Mouse (Mus musculus) neural tube, embryonic 15.5 days (tissue): ENCODE measurements around the gene Nudt11. TPM values are rescaled to one million over a fixed set of nuclear protein-coding genes. Genes with fewer than 3 reads are reported as not detected.
"Not testable (repeated sequence)": the region's sequence is repeated elsewhere in the genome, so short reads cannot be mapped to it uniquely, and the experiment has no call there.

Experiments
- ATAC-seq: fragments of 200-750 bp; cut with Nextera tagmentation; 2 replicates; pipeline ENCODE4 v1.8.0; 2017; ENCODE audit warnings: mild to moderate bottlenecking, moderate TSS enrichment, moderate library complexity; ENCODE audit not compliant: low FRiP score
- H3K27ac ChIP-seq: fragments of 300-500 bp; sonication (generic); replicated peaks from 2 replicates; pipeline ENCODE4 v1.5.1; 2015; ENCODE audit warnings: mild to moderate bottlenecking, inconsistent platforms
- H3K27me3 ChIP-seq: fragments of 300-500 bp; sonication (generic); replicated peaks from 2 replicates; pipeline ENCODE4 v1.6.1; 2015; ENCODE audit warnings: inconsistent platforms
- H3K36me3 ChIP-seq: fragments of 300-500 bp; sonication (generic); 2 replicates; pipeline ENCODE4 v1.6.1; 2015; ENCODE audit warnings: inconsistent platforms
- H3K4me1 ChIP-seq: fragments of 300-500 bp; sonication (generic); 2 replicates; pipeline ENCODE4 v1.6.1; 2015; ENCODE audit warnings: inconsistent platforms
- H3K4me2 ChIP-seq: fragments of 300-500 bp; sonication (generic); 2 replicates; pipeline ENCODE4 v1.6.1; 2015; ENCODE audit warnings: inconsistent platforms, mild to moderate bottlenecking, moderate library complexity
- H3K4me3 ChIP-seq: fragments of 300-500 bp; sonication (generic); replicated peaks from 2 replicates; pipeline ENCODE4 v1.5.1; 2015; ENCODE audit warnings: mild to moderate bottlenecking, inconsistent platforms
- H3K9ac ChIP-seq: fragments of 300-500 bp; sonication (generic); replicated peaks from 2 replicates; pipeline ENCODE4 v1.6.1; 2015; ENCODE audit warnings: mild to moderate bottlenecking, inconsistent platforms
- H3K9me3 ChIP-seq: fragments of 300-500 bp; sonication (generic); replicated peaks from 2 replicates; pipeline ENCODE4 v1.6.1; 2016; ENCODE audit warnings: inconsistent platforms
- WGBS: fragments of 180-500 bp; shearing (Covaris S2); methylation state at CpG from one replicate; pipeline ENCODE4 v1.1.7; 2015; ENCODE audit warnings: mixed read lengths; 5-methylcytosine and 5-hydroxymethylcytosine counted together
- microRNA-seq: library from miRNA; unstranded; fragments of <30 nt; microRNA quantifications from one replicate; pipeline ENCODE4, GENCODE M21; 2017
- polyA plus RNA-seq: library from polyadenylated mRNA; unstranded; fragments of >200 nt; fragmentation: Nextera tagmentation; extraction: Ambion mirVana; gene quantifications from 2 replicates; pipeline ENCODE4 v1.2.1, GENCODE M21; 2015

The Nudt11 gene
- polyA plus RNA-seq, result 17.5 and 21.5 TPM in 2 replicates

DNA sequence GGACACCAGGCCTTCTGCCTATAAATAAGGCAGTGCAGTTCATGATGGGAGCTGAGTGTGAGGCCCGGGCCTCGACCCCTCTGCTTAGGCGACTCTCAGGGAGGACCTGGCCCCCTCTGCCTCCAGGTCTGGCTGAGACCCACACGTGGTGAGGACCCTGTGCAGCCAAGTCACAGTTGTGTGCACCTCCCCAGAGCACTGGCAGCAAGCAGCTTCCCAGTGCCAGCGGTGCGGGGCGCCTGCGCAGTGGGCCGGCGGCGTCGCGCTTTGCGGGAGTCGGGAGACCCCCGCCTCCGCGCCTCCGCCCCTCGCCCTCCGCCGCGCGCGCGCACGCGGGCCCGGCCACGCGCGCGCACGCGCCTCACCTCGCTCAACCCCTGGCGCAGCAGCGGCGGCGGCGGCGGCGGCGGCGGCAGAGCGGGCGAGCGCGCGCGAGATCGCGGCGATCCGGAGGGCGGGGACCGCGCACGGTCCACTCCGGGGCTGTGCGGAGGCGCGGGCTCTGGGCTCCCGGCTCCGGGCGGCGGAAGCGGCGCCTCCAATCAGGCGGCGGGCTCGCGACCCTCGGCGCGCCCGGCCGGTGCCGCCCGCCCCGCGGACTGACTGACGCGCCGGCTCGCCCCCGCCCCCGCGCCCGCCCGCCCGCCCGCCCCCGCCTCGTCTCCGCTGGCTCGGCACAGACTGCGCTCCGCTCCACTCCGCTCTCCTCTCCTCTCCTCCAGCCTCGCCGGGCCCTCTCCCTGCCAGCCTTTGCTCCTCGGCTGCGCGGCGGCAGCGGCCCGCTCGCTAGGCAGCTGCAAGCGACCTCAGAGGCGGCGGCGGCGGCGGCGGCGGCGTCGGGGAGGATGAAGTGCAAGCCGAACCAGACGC lies at the start of gene Nudt11:
Nudt11 (plus strand) TSS at position 388 of the 870 bp plus-strand sequence.
- Histone ChIP-seq H3K4me3 (peak within 1 kb of the TSS; percentile 38), H3K27ac (peak within 1 kb of the TSS; percentile 74), H3K4me2 (peak within 1 kb of the TSS; percentile 51)
- 5% methylated on average over 8 of the region's 121 CpGs for WGBS
- not testable (repeated sequence) for H3K4me1 ChIP-seq, H3K27me3 ChIP-seq, H3K9ac ChIP-seq, H3K36me3 ChIP-seq, H3K9me3 ChIP-seq
- peak; percentile 92 for ATAC-seq

DNA sequence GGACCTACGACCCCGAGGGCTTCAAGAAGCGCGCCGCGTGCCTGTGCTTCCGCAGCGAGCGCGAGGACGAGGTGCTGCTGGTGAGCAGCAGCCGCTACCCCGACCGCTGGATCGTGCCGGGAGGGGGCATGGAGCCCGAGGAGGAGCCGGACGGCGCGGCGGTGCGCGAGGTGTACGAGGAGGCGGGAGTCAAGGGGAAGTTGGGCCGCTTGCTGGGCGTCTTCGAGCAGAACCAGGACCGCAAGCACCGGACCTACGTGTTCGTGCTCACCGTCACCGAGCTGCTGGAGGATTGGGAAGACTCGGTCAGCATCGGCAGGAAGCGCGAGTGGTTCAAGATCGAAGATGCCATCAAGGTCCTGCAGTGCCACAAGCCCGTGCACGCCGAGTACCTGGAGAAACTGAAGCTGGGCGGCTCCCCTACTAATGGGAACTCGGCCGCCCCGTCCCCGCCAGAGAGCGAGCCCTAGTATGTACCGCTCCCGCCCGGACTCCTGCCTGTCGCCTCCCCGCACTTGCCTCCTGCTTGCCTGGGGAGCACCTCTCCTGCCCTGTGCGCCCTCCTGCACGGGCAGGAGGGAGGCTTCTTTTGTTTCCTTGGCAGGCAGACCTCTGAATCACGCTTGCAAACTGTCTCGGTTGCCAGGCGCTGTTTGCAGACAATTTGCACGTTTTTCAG lies 822 bp downstream of the Nudt11 start:
- peak; percentile 73 for ATAC-seq
- Histone ChIP-seq H3K4me3 (peak overlapping the region; percentile 38), H3K27ac (peak overlapping the region; percentile 74), H3K4me2 (peak overlapping the region; percentile 51)
- not testable (repeated sequence) for H3K27me3 ChIP-seq, H3K9ac ChIP-seq, H3K4me1 ChIP-seq, H3K9me3 ChIP-seq, H3K36me3 ChIP-seq
- 24% methylated on average over 14 of the region's 60 CpGs for WGBS

DNA sequence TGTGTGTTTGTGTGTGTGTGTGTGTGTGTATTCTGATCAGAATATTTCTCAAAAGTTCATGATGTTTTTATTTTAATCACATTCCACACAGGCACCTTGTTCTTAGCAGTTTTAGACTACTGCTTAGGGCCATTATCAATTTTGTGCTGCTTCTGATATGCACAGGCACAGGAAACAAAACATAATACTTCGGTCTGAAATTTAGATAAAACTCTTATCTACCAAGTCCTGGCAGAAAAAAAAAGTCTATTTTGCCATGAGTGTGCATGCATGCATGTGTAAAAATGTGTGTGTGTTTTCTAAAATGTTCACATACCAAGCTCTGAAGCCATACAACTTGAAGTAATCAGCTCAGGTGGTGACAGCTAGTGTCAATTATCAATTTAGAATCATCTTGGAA lies 14.3 kb downstream of the Nudt11 start:
- no peaks in the 10 kb centered on the region for H3K36me3 ChIP-seq
- H3K4me2 ChIP-seq, result no peak overlapping the region
- no peaks in the 10 kb centered on the region for H3K27me3 ChIP-seq
- H3K4me1 ChIP-seq, result no peaks in the 10 kb centered on the region
- H3K9me3 ChIP-seq, result no peaks in the 10 kb centered on the region
- 90% methylated on average over 1 of the region's 1 CpGs for WGBS
- no peak overlapping the region for H3K9ac ChIP-seq
- ATAC-seq, result no peak
- H3K4me3 ChIP-seq, result no peak overlapping the region
- no peak overlapping the region for H3K27ac ChIP-seq

- 92% methylated on average over 38 of the region's 39 CpGs for WGBS
- ATAC-seq, result no peak
- no peaks in the 10 kb centered on the region for H3K4me1 ChIP-seq
- H3K27me3 ChIP-seq, result no peaks in the 10 kb centered on the region
- H3K4me2 ChIP-seq, result no peak within 1 kb of the TSS
- H3K9ac ChIP-seq, result no peak within 1 kb of the TSS
- no peak within 1 kb of the TSS for H3K4me3 ChIP-seq
- H3K9me3 ChIP-seq, result peaks cover 11% of the 10 kb centered on the region; the same call in 1 of the 2 replicates
- H3K36me3 ChIP-seq, result no peaks in the 10 kb centered on the region
- H3K27ac ChIP-seq, result no peak within 1 kb of the TSS
Measured at GRCm38 (mm10) chrX:6082954-6083680, 35.9 kb downstream of the Nudt11 start, which contains the start of gene AU022751. Gene AU022751, minus strand, starts transcription at chrX:6083419.

DNA sequence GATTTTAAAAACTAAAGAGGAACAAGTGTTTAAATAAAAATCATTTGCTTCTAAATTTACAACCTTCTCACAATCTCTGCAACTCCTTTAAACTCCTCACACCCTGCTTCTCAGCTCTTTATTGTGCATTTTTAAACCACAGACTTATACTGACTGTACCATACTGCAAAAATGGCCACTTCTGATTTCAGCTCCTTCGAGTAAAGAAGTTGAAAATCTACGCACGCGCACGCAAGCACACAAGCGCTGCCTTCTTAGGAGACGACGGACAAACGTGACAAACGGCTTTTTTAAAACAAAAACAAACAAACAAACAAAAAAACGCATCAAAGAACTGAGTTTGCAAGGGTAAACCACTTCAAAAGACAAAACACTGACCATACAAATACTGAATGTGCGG lies 44.3 kb downstream of the Nudt11 start:
- Histone ChIP-seq H3K27ac (peak overlapping the region; percentile 84), H3K9ac (peak overlapping the region; percentile 53), H3K27me3 (no peaks in the 10 kb centered on the region), H3K4me3 (peak overlapping the region; percentile 50), H3K36me3 (no peaks in the 10 kb centered on the region), H3K4me1 (no peaks in the 10 kb centered on the region), H3K9me3 (no peaks in the 10 kb centered on the region), H3K4me2 (peak overlapping the region; percentile 59)
- ATAC-seq, result peak; percentile 89
- 22% methylated on average over 12 of the region's 12 CpGs for WGBS

DNA sequence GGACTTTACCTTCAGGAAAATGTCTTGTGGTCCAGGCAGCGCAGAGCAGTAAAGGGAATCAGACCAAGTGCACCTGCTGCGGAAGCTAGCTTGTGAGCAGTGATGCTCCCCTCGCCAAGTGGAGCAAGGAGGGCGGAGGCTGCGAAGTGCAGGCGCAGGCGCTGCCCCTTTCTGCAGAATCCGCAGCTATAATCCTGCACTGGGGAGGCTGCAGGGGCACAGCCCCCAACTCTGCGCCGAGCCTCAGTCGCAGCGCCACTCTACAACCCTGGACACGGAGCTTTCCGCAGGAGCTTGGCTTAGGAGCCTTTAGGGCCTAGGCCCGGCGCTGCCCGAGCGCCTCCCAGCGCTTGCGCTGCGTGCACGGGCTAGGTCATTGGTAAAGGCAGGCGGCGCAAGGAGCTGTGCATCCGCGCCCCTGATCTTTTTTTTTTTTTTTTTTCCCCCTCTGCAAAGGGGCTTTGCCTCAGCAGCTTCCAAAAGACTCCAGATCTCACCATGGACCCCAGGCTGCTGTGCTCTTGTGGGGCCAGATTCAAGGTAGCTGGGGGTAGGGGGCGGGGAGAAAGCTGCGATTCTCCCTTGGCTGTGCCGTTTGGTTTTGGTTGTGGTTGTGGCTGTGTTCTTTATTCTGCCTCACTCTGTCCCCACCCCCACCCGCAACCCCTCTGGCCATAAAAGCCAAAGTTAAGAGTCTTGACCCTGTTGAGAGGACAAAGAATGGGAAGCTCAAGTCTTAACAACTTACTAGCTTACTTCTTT lies 44.9 kb downstream of the Nudt11 start:
- Histone ChIP-seq H3K4me2 (peak overlapping the region; percentile 59), H3K9me3 (no peaks in the 10 kb centered on the region), H3K4me1 (no peaks in the 10 kb centered on the region), H3K4me3 (peak overlapping the region; percentile 50), H3K27me3 (no peaks in the 10 kb centered on the region), H3K27ac (peak overlapping the region; percentile 84), H3K9ac (peak overlapping the region; percentile 53), H3K36me3 (no peaks in the 10 kb centered on the region)
- peak; percentile 96 for ATAC-seq
- 15% methylated on average over 30 of the region's 30 CpGs for WGBS

Small RNAs within 50 kb of the gene (microRNA-seq; reads per million reads assigned to microRNA genes)
- gene Gm27360, result not detected

Other genes with a start within 250 kb of the Nudt11 start
- gene AU022751, start 36.0 kb downstream of the Nudt11 start, polyA plus RNA-seq, result not detected in 2 replicates
- gene Nudt10, start 125.6 kb downstream of the Nudt11 start, polyA plus RNA-seq, result 42.9 and 55.9 TPM in 2 replicates